Comparison of ENCODE assay signal across 10 mouse cellular contexts in the genomic region with DNA sequence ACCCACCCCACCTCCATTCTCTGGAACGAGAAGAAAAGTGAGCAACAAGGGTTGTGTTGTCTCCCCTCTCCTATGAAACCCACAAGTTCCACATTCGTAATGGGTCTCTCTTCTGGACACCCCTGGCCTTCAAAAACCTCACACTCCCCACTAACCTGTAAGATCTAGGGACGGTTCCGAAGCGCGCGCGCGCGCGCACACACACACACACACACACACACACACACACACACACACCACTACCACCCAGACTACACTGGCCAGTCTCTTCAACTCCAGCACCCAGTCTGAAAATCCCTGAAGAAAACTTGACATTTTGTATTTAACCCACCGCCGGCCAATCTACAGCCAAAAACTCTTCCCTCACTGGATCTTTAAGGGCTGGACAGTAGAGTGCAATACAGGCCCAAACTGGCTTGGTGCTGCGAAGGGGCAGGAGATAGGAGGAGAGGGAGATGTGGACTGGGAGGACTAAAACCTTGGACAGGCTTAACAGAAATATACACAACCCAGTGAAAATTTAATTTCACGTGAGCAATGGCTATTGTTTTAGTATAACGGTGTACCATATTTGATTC. TPM values are rescaled to one million over a fixed set of nuclear protein-coding genes. Genes with fewer than 3 reads are reported as not detected.
A peak's percentile ranks its signal among the peaks of the same experiment; 100 is the strongest.
DNase-seq lines count a peak whose midpoint lies in the region; ATAC-seq lines count a peak whose summit lies in the region.
"Had no signal": no experiment of that assay in that cellular context is flagged by ENCODE, and none has a peak within 500 bp of the region (broad histone marks: within the 10 kb centered on the region; RNA-seq: fewer than 3 reads in every experiment).

A gene (minus strand): TSS at position 138 of the 578 bp plus-strand sequence.

- H3K9me3 ChIP-seq in kidney, embryonic 15.5 days (replicated peaks), result no peaks in the 10 kb centered on the region
- no peaks in the 10 kb centered on the region for H3K9me3 ChIP-seq in forebrain, embryonic 10.5 days
- H3K9me3 ChIP-seq in intestine, embryonic 16.5 days (ENCODE audit: control insufficient read depth, low read length), result no peaks in the 10 kb centered on the region
- H3K9me3 ChIP-seq in neural tube, embryonic 12.5 days, result no peaks in the 10 kb centered on the region

- peak; percentile 30; the same call in 1 of the 2 replicates for ATAC-seq in kidney, embryonic 15.5 days (replicated peaks; ENCODE audit: low FRiP score)
- ATAC-seq in intestine, embryonic 16.5 days, result no peak
- no peak for ATAC-seq in neural tube, embryonic 12.5 days (ENCODE audit: low FRiP score, low read depth)

- DNase-seq in kidney, postnatal 10 days, result no peak
- no peak for DNase-seq in forebrain, embryonic 10.5 days (ENCODE audit: extremely low spot score, low spot score)
- DNase-seq in right cerebral cortex, postnatal 36 days (ENCODE audit: low spot score in 2 of 2), result no peak
- DNase-seq in left cerebral cortex, adult 11 months (ENCODE audit: low spot score), result no peak
- DNase-seq in spleen, postnatal 10 days (ENCODE audit: low spot score in 2 of 2), result no peak
- DNase-seq: thymus, postnatal 14 days had no signal

- peaks cover 11% of the 10 kb centered on the region for H3K4me1 ChIP-seq in kidney, embryonic 15.5 days
- peaks cover 29% of the 10 kb centered on the region for H3K4me1 ChIP-seq in forebrain, embryonic 10.5 days
- H3K4me1 ChIP-seq in intestine, embryonic 16.5 days (ENCODE audit: control insufficient read depth, insufficient read depth, low read length), result 0 out of 2 replicates have a peak, but pooled peaks cover 9% of the 10 kb centered on the region
- H3K4me1 ChIP-seq in neural tube, embryonic 12.5 days, result peaks cover 8% of the 10 kb centered on the region; the same call in 1 of the 2 replicates

- H3K27me3 ChIP-seq in kidney, embryonic 15.5 days, result peaks cover 83% of the 10 kb centered on the region
- H3K27me3 ChIP-seq in forebrain, embryonic 10.5 days (ENCODE audit: poor library complexity, severe bottlenecking), result peaks cover 81% of the 10 kb centered on the region
- peaks cover 47% of the 10 kb centered on the region for H3K27me3 ChIP-seq in intestine, embryonic 16.5 days (replicated peaks; ENCODE audit: control insufficient read depth, insufficient read depth, low read length)
- peaks cover 80% of the 10 kb centered on the region for H3K27me3 ChIP-seq in neural tube, embryonic 12.5 days (replicated peaks)

- H3K4me3 ChIP-seq in kidney, embryonic 15.5 days (replicated peaks), result peak within 1 kb of the TSS; percentile 40
- H3K4me3 ChIP-seq in forebrain, embryonic 10.5 days, result peak within 1 kb of the TSS; percentile 49
- H3K4me3 ChIP-seq in intestine, embryonic 16.5 days (ENCODE audit: low read length), result peak within 1 kb of the TSS; percentile 42
- H3K4me3 ChIP-seq in neural tube, embryonic 12.5 days, result peak within 1 kb of the TSS; percentile 40
- H3K4me3 ChIP-seq: erythroblast, embryonic 14.5 days had no signal

- H3K9ac ChIP-seq in kidney, embryonic 15.5 days, result peak within 1 kb of the TSS; percentile 36; the same call in 1 of the 2 replicates
- H3K9ac ChIP-seq in intestine, embryonic 16.5 days (ENCODE audit: low read depth, low read length), result peak within 1 kb of the TSS; percentile 45; the same call in 1 of the 2 replicates
- H3K9ac ChIP-seq in neural tube, embryonic 12.5 days, result peak within 1 kb of the TSS; percentile 48; the same call in 1 of the 2 replicates

- no peaks in the 10 kb centered on the region for H3K36me3 ChIP-seq in kidney, embryonic 15.5 days
- no peaks in the 10 kb centered on the region for H3K36me3 ChIP-seq in forebrain, embryonic 10.5 days (replicated peaks)
- H3K36me3 ChIP-seq in intestine, embryonic 16.5 days (ENCODE audit: control insufficient read depth, insufficient read depth, low read length), result no peaks in the 10 kb centered on the region
- H3K36me3 ChIP-seq in neural tube, embryonic 12.5 days, result no peaks in the 10 kb centered on the region

- no peak within 1 kb of the TSS for H3K27ac ChIP-seq in kidney, embryonic 15.5 days
- no peak within 1 kb of the TSS for H3K27ac ChIP-seq in forebrain, embryonic 10.5 days
- no peak within 1 kb of the TSS for H3K27ac ChIP-seq in intestine, embryonic 16.5 days (ENCODE audit: low read length)
- H3K27ac ChIP-seq in neural tube, embryonic 12.5 days, result no peak within 1 kb of the TSS

- WGBS in kidney, embryonic 15.5 days, result 47% methylated on average over 16 of the region's 16 CpGs
- WGBS in forebrain, embryonic 10.5 days, result 36% methylated on average over 16 of the region's 16 CpGs
- 44% methylated on average over 16 of the region's 16 CpGs for WGBS in intestine, embryonic 16.5 days
- 45% methylated on average over 16 of the region's 16 CpGs for WGBS in neural tube, embryonic 12.5 days

- peak within 1 kb of the TSS; percentile 71 for H3K4me2 ChIP-seq in kidney, embryonic 15.5 days
- peak within 1 kb of the TSS; percentile 58 for H3K4me2 ChIP-seq in intestine, embryonic 16.5 days (ENCODE audit: low read depth, low read length)
- H3K4me2 ChIP-seq in neural tube, embryonic 12.5 days (replicated peaks), result peak within 1 kb of the TSS; percentile 79

RNA-seq across cellular contexts. Expression of the gene that starts here (rescaled TPM):
- not detected in 2 replicates for polyA plus RNA-seq in kidney, embryonic 15.5 days (2015; fragmentation: Nextera tagmentation; extraction: Ambion mirVana)
- polyA plus RNA-seq in forebrain, embryonic 10.5 days (2016; fragmentation: Nextera tagmentation; extraction: Ambion mirVana), result 0.05 TPM in 1 of 2 replicates, not detected in the other
- not detected in 2 replicates for polyA plus RNA-seq in intestine, embryonic 16.5 days (2015; fragmentation: Nextera tagmentation; extraction: Ambion mirVana)
- polyA plus RNA-seq in neural tube, embryonic 12.5 days (2016; fragmentation: Nextera tagmentation; extraction: Ambion mirVana), result 0.51 and 0.63 TPM in 2 replicates
- polyA plus RNA-seq: erythroblast, embryonic 14.5 days had no signal

Comparison
In these comparisons a context has a peak if more than half of its experiments do, and no peak if none do; other contexts are left out.
1. Peak in ATAC-seq, H3K4me3 ChIP-seq, H3K9ac ChIP-seq and H3K4me2 ChIP-seq in kidney, embryonic 15.5 days; RNA of the gene not detected or under 1 TPM.